Mouse (Mus musculus) frontal cortex, adult 2 months (tissue): ENCODE measurements around the gene Tln1. TPM values are rescaled to one million over a fixed set of nuclear protein-coding genes. Genes with fewer than 3 reads are reported as not detected.

Experiments
- DNase-seq, 2 experiments: peaks; one replicate each; pipeline ENCODE4 v3.0.0; 2022; ENCODE audit warnings: low spot score in 1 of 2; ENCODE audit errors: extremely low spot score in 1 of 2
- polyA plus RNA-seq: library from polyadenylated mRNA; depleted of rRNA; stranded (reverse); fragments of >200 nt; gene quantifications from 2 replicates; pipeline ENCODE4 v1.2.3, GENCODE M21; 2012; rRNA removed

The Tln1 gene
- polyA plus RNA-seq, 1 experiment = 42.4 TPM

DNA sequence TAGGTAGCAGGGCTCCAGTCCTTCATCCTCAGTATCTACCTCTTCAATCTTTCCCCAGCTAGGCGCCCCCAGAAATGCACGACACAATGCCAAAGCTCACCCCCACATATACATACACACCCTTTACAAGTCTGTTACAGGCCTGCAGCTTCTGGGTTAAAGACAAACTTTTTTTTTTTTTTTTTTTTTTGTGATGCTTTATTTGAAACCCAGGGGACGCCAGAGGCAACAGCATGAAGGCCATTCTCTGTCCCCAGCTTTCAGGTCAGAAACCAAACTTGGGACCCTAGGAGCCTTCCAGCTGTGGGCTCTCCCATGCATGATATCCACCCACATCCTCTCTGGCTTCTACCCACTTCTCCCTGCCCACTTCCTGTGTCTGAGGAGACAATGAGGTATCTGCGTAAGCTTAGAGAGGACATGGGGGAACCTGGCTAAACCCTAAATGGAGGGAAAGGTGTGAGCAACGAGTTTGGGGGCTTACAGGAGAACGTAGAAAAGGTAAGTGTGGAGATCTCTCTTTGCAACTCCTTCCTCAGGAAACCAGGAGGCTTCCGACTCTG lies 80.5 kb downstream of the Tln1 start:
- no peak for DNase-seq

Other genes starting within 250 kb of the Tln1 start
- 60.0 and 64.5 TPM in 2 replicates for gene Rusc2, start 180.7 kb downstream of the Tln1 start, polyA plus RNA-seq
- gene Fam166b, start 133.6 kb downstream of the Tln1 start, polyA plus RNA-seq = 1.1 and 1.2 TPM in 2 replicates
- 70.5 and 78.2 TPM in 2 replicates for gene Tesk1, start 120.8 kb downstream of the Tln1 start, polyA plus RNA-seq
- gene Cd72, start 108.1 kb downstream of the Tln1 start, polyA plus RNA-seq = 0.64 and 1.6 TPM in 2 replicates
- gene Sit1, start 79.0 kb downstream of the Tln1 start, polyA plus RNA-seq = 0.16 TPM in 1 of 2 replicates, not detected in the other
- gene Ccdc107, start 69.8 kb downstream of the Tln1 start, polyA plus RNA-seq = 88.4 and 126 TPM in 2 replicates
- 1.3 and 1.6 TPM in 2 replicates for gene Arhgef39, start 63.0 kb downstream of the Tln1 start, polyA plus RNA-seq
- 0.11 and 0.14 TPM in 2 replicates for gene Car9, start 55.7 kb downstream of the Tln1 start, polyA plus RNA-seq
- 11.8 and 15.7 TPM in 2 replicates for gene Tpm2, start 38.9 kb downstream of the Tln1 start, polyA plus RNA-seq
- gene Creb3, start 359 bp downstream of the Tln1 start, polyA plus RNA-seq = 59.9 and 78.4 TPM in 2 replicates
- gene Rgp1, start 16.0 kb upstream of the Tln1 start, polyA plus RNA-seq = 35.5 and 39.6 TPM in 2 replicates
- 85.8 and 91.4 TPM in 2 replicates for gene Gba2, start 16.2 kb upstream of the Tln1 start, polyA plus RNA-seq
- not detected in 2 replicates for gene Msmp, start 21.8 kb upstream of the Tln1 start, polyA plus RNA-seq
- gene Npr2, start 69.2 kb upstream of the Tln1 start, polyA plus RNA-seq = 119 and 122 TPM in 2 replicates
- gene Spag8, start 90.9 kb upstream of the Tln1 start, polyA plus RNA-seq = 2.1 and 2.6 TPM in 2 replicates
- gene Hint2, start 93.8 kb upstream of the Tln1 start, polyA plus RNA-seq = 75.8 and 81.1 TPM in 2 replicates
- 35.5 and 38.0 TPM in 2 replicates for gene Tmem8b, start 106.3 kb upstream of the Tln1 start, polyA plus RNA-seq
- 0.88 and 0.94 TPM in 2 replicates for gene Fam221b, start 106.5 kb upstream of the Tln1 start, polyA plus RNA-seq
- not detected in 2 replicates for gene Olfr70, start 138.1 kb upstream of the Tln1 start, polyA plus RNA-seq
- not detected in 2 replicates for gene Olfr71, start 147.6 kb upstream of the Tln1 start, polyA plus RNA-seq
- 1.9 and 2.8 TPM in 2 replicates for gene Hrct1, start 164.5 kb upstream of the Tln1 start, polyA plus RNA-seq
- gene Spaar, start 167.3 kb upstream of the Tln1 start, polyA plus RNA-seq = 0.97 and 1.2 TPM in 2 replicates
- gene Olfr159, start 208.3 kb upstream of the Tln1 start, polyA plus RNA-seq = not detected in 2 replicates